Mouse (Mus musculus) adrenal gland, adult 8-10 months (tissue): ENCODE measurements at regions not wholly inside any gene's neighbourhood (a gene's known extent, or its start where the extent isn't known, plus 50 kb on each side); places are given as distances from the start of the nearest gene placed in this dataset.
"Not testable (repeated sequence)": the region's sequence is repeated elsewhere in the genome, so short reads cannot be mapped to it uniquely, and the experiment has no call there.

ENCODE experiments used
- DNase-seq: peaks from one replicate; pipeline ENCODE4 v3.0.0; 2022

DNA sequence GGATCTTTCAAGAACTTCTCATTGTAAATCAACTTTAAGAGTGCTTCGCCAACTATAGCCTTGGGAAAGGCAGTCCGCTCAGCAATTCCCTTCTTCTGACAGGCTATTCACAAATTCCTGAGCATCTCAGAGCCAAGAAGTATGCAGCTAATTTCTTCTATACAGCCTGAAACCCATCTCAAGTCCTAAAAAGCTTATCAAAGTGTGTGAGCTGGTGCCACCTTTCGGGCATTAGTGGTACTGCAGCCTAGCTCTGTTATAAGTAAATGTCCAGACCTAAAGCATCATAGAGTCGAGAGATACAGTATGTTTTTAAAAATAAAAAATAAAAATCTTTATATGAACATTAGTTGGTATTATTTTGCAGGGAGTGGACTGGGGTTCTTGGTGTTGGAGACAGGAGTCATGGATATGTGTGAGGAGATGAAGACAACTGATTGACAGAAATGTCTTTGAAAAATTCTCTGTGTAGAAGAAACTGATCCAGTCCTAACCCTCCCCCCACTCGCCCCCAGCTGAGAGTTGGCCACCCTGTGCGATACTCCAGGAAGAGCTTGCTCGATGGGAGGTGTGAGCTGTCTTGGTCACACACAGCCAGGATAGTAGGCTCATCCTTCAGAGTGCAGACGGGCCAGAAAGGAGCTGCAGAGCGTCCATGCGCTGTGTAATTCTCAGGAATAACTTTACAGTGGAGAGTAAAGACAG, 56.4 kb downstream of the Bod1 start:
- DNase-seq = peak; percentile 18

DNA sequence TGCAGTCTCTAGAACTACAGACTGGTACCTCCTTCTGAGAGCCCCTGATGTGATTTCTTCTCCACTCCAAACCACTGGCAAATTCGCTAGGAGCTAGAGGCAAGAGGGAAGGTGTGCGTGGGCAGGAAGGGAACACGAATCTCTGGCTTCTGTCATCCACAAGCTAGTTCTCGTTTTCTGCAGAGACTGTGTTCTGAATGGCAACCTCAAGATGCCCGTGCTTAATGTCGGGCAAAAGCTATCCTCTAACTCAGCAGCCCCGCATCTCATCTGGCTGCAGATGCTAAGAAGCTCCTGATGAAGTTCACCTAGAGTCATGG, 57.3 kb downstream of the Bod1 start:
- no peak for DNase-seq

DNA sequence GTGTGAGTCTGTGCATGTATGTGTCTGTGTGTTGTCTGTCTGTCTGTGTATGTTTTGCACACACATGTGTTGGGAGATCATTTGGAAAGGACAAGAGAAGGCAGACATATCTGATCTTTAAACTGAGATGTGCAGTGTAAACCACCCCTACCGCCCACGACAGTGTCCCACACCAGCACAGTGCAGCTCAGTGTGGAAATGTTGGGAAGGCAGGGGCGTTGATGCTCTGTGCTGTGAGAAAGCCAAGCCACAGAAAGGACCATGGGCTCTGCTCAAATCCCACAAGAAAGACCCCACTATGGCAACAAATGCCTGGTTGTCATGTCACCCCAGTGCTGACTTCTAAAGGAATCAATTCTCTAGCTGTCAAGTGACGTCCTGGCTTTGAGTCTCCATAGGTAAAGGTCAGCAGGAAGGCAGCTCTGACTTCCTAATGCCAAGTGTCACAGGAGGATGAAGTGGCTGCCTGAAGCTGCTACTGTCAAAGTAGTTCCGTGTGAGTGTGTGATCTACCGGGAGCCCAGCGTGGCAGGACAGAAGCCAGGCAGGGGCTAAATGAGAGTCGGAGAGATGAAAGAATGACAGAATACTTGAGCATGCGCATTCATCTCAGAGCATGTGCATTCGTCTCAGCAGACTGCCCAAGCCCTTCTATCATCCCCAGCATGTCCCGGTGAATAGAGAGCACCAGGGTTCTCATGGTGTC, 57.8 kb downstream of the Bod1 start:
- no peak for DNase-seq

DNA sequence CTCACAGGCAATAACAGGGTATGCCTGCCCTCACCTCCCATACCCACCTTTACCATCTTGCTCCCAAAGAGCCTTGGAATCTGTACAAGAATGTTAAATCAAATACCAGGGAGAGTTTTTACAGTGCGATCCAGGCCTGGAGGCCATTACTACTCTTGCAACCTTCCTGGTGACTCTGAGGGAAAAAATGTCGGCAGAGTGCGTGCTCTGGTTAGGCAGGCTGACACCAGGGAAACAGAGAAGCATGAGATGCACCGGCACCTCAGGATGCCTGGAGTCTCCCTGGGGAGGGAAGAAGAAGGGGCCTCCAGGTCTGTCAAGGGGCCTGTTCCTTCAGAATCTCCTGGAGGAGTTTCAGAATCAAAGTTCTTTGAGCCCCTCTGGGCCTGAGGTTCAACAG, 63.2 kb downstream of the Bod1 start:
- DNase-seq = no peak

DNA sequence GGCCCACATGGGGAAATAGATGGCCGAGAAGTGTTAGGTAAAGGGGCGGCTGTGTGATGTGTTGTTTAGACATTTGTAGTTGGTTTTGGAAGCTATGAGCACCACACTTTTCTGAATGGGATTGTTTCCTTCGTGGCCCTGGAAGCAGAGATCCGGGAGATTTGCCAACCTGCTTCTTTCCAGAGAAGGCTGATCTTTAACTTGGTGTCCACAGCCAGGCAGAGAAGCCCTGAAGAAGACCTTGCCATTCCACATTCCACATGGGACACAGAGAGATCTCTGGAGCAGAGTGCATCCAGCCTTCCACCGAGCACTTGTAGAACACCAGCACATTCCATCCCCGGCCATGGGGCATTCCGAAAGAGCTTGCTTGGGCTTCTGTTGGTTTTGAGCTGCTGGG, 70.2 kb downstream of the Bod1 start:
- no peak for DNase-seq

DNA sequence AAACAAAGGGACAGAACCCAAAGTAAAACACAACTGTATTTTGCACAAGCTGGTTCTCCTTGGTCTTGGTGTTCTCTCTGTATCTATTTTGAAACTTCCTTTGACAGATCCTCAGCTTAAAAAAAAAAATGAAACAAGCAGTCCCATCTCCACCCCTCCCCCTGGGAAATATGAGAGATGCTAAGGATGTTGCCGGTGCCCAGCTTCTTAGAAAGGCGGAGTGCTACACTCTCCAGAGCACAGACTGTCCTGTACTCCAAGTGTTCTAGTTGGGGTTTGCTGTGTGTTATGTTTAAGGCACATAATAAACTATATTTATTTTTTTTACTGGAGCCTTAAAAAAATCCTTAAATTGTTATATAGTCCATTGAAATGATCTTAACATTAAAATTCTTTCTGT, 78.1 kb downstream of the Bod1 start:
- DNase-seq = no peak

DNA sequence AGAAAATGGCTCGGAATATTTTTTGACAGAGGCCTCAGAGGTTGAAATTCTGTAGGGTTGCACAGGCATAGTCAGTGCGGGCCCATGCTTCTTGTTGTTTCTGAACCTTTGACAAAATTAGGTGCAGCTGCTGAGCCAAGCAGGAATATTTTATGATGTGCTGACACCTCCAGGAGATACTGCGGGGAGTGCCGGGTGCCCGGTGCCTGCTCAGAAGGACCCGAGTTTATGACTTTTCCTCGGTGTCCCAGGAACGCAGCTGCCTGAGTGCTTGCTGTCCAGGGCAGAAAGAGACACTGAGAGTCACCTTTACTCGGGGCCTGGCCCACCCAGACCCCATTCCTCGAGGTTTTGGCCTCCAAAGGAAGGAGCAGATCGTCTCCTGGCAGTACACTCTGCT, 79.6 kb downstream of the Bod1 start:
- DNase-seq = no peak

DNA sequence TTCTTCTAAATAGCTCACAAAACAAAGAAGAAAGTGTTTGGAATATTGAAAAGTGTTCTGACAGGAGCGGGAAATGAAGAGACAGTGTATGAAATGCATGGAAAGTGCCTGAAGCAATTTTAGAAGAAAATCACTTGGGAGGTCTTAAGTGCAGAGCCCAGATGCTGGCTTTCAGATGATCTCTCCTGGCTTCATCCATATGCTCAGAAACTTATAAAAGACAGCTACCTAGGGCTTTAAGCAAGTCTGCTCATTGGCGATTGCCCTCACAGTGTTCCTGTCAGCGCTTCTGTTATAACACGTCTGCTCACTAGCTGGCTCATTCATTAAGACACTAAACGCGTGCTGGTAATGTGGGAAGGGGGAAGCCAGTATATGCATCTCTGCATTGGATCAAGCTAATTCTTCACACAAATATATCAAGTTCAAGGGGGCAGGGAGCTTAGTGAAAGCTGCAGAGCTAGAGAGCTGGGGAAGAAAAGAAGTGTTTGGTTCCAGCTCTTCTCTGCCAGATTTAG, 80.6 kb downstream of the Bod1 start:
- DNase-seq = no peak

DNA sequence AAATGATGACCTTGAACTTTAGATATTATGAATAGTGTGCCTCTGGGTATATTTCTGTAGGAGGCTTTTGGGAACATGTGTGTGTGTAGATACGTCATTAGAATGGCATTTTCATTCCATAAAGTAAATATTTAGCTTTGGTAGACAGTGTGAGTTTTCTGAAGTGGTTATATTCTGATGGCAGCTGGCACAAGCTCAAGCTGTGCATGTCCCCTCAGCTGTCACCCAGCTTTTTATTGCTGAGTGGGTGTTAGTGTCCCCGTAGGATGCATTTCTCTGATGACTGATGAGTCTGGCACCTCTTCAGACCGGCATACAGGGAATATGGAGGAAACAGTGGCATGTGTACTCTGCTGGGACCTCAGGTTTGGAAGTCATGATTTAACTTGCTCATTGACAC, 96.7 kb downstream of the Bod1 start:
- no peak for DNase-seq

DNA sequence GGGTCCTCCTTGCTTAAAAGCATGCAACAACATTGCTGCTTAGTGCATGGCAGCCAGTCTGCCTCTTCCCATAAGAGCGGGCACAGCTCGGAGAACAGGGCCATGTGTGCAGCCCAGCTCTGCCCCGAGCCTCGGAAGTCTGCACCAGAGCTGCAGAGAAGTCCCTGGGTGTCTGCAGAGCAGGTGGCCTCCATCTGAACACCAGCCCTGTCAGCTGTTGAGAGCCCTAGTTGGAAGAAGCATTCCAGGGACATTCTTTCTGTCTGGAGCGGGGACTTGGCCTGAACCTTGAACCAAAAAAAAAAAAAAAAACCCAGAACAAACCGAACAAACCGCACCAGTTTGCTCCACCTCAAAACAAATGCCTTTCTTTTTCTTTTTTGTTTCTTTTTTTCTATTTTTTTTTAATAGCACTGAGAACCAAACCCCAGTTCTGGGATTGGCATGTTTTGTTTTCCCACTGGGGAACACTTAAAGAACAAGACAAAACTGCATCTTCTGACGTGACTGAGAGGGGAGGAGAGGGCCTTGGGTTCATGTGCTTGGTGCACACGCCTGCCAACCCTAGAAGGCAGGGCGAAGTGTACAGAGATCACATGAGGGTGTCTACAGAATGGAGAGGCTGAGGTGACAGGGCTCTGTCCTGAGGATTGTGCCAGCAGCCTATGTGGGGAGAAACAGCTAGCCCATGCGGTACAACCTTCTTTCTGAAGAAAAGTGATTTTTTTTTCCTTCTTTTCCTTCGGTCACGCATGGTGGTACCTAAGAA, 106.8 kb downstream of the Bod1 start:
- peak; percentile 8 for DNase-seq

DNA sequence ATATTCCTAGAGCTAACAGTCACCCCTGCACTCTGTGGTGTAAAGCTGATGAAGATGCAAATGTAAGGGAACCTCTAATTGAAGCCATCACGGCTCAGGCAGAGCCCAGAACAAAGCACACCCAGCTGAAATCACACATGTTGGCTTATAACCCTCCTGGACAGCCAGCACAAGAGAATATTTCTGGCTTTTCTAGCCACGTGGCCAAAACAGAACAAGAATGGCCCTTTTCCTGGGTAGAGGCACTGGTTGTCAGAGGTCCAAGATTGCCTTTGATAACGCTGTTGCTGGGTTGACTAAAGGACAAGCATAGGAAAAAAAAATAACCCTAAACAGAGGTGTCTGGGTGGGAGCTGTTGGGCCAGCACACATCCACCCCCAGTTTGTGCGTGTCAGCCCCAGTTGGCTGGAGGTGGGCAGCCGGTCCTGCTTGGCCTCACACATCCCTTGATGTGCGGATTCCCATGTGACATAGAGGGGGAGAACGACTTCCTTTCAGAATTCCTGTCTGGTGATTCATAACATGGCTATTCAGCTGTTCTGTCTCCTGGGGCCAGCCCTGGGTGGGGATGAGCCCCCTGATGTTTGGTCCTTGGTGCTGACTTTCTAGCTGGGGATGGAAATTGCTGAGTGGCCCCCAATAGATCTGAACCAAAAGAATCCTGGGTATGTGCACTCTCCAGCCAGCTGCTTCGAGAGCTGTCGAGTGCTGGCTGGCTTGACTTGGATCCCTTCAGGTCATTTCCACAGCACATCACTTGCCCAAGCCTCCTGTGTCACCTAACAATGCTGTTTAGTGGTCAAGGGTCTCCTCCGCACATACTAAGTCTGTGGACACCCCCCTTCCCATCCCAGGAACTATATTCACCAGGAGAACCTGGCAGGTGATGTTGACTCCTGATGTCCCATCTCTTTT, 107.6 kb downstream of the Bod1 start:
- no peak for DNase-seq

DNA sequence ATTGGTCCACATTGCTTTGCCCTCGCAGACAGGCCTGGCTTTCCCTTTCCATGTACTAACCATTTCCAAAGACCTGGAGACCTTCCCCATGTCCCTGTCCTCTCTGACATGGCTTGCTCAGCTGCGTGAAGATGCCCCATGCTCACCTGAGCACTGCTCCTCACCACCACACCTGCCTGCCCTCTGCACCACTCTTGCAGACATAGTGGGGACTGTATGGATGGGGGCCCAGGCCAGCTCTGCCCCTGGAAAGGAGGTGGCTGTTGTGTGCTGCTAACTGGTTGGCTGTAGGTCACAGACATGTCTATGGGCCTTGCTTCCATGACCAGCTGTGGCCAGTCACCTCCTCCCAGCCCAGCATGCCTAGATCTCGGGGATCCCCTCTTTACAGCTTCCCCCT, 108.7 kb downstream of the Bod1 start:
- DNase-seq = no peak

DNA sequence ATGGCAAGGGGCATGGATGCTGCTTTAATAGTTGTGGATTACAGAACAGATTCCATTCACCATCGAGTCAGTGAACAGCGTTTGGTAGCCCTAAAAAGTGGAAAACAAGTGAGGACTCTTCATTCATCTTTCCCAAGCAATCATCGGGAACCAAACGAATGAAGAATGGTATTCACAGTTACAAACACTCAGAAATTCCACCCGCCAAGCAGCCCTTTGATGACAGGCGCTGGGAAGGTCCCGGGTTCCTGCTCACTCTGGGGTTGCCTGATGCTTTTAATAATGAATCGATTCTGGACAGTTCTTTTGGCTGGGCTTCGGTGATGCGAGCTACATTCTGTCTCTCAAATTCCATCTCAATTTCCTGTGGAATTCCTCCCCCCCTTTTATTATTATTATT, 110.9 kb downstream of the Bod1 start:
- no peak for DNase-seq

DNA sequence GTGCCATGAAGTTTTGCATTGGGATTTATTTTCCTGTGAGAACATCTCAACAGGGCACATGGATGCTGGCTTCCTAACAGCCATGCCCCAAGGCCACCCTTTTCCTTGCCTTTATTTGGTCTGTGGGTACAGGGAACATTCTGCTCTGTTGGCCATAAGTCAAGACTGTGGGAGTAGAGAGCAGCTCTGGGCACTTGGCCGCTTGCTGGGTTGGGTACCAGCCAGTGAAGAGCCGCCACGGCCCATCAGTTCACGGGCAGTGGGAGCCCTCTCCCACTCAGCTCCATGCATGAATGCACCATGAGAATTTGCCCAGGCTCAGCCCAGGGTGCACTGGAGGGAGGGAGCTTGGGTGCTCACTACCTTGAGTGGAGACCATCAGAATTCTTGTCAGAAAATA, 116.6 kb downstream of the Bod1 start:
- DNase-seq = no peak

DNA sequence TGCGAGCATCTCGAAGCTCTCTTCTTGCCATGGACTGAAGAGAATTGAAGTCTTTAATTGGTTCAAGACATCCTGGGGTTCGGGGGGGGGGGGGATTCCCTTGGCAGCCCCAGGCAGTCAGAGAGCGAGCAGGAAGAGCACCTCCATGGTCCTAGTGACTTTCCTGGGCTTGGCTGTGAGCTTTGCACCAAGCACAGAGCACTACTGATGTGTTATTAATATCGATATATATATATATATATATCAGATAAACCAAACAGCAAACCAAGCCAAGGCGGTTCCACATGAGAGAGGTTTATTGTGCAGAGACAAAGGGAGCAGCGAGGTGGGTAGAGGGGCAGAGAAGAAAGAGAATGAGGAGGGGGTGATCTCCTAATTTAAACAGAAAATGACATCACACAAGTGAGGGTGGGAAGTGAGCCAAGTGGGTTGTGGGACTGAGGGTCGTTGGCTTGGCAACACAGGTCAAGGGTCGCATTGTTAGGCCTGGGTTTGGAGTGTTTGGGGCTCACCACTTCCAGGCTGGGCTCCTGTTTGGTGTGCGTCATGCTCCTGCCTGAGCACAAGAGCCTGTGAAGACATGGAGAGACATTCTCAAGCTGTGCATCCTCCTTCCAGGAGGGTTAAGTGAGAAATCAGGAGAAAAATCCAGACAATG, 119.9 kb downstream of the Bod1 start:
- DNase-seq = no peak

DNA sequence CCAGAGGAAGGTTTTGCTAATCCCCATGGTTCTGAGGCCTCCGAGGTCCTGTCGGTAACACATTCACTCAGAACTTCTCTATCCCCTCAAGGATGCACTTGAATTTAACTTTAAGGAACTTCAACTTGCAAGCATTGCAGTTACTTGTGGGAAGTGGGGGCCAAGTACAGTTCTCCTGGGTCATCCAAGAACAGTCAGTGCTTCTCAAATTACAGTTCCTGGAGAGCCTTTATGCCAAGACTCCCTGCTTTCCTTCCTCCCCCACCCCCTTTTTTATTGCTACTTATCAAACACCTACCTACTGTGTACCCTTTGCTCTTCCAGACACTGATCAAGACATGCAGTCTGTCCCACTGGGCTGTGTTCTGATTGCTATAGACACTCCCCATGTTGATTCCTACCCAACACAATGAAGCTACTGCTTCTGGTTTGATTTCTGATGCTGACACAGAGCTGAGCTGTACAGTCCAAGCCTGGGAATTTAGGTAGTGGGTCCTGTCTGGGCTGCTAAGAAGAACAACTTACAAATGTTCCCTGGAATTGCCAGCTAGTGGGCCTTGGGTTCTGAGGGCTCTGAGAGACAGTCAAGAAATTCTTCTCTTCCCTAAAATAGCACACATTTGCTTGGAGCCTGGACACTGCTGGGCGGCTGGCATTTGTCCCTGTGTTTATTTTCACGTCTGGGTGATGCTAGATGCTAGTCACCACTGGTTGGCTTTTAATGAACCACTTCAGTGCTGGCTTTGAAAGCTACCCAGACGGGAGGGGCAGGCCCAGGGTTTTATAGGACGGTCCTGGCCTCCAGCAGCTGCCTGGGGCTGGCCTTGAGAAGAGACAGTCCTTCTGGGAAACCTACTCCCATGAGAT, 120.7 kb downstream of the Bod1 start:
- no peak for DNase-seq

DNA sequence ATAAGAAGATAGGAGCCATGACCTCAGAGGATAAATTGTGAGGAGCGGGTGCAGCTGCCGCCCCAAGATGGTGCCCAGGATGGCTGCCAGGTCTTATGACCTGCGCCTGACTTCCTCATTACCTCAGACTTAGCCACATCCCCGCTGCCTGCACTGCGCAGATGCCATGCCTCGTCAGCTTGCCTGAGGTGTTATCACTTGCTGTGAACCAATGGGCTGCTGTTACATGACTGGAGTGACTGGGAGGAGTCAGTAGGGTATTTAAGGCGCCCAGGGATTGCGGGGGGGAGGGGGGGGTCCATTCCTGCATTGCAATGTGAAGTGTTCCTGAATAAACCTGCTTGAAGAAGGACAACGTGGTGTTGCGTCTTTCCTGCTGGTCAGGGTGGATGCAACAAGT, 126.2 kb downstream of the Bod1 start:
- not testable (repeated sequence) for DNase-seq

DNA sequence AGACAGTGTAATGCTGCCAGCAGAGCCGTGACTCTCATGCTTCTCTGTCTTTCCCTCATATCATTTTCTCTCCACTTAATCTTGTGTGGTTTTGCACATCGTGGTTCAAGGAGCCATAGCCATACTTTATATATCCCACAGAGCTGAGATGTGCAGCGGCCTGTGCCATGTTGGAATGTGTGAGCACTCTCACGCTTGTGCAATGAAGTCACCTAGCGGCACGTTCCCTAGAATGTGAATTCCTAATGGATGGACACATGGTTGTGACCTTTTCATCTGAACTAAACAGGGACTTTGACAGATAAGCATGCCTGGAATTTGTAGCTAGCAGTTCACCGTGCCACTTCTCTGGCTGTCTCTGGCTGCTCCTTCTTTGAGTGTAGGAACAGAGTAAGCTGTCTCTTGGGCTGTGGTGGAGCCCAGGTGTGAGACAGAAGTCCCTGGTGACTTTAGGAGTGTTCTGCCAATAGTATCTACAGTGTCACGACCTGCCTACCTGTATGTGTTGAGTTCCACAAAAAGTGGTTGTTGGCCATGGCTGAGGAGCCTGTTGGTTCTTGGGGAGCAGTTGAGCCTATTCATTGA, 129.0 kb downstream of the Bod1 start:
- no peak for DNase-seq

DNA sequence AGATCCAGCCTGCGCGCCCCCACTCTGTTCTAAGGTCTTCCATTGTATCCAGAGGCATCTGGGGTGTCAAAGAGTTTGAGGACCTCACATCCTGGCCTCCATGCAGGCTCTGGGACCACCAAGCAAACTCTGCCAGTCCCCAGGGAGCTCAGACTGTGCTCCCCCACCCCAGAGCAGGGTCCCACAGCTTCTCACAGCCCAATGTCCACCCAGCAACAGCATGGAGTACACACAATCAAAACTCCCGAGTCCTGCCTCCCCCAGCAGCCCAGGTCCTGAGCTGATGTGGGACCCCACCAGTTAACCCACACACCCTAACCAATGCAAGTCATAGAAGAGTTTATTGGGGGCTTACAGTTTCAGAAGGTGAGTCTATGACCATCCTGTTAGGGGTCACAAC, 130.3 kb downstream of the Bod1 start:
- no peak for DNase-seq

DNA sequence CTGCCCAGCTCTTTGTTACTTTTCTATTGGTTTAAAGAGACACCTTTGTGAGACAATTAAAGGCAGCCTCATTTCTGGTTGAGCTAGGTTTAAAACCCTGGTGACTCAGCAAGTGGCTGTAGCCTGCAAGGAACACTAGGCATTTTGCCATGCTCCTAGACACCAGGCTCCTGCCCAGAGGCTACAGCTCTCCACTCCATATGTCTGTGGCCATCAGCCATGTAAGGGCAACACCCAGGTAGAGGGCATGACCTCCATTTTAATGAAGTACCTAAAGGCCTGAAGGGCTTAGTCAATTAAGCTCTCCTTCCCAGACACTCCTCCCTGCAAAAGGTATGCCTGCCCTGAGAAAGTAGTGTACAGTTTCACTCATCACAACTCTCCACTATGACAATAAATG, 130.9 kb downstream of the Bod1 start:
- no peak for DNase-seq

DNA sequence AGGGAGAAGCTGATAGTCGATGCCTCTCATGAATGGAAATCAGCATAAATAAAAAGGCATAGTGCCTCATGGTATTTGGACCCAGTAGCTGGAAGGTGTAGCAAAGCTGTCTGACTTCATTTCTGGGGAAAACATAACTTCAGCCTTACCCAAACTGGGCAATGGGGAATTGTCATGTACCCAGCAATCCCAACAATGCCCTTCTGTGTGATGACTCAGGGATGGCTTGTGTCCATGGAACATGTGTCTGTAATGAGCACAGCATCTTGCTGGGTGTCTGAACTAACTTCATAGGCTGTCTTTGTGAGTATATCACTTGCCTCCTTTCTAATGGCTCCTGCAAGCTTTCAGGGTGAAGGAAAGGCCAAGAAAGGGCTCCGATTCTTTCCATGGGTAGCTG, 140.3 kb downstream of the Bod1 start:
- DNase-seq = no peak
